In the genomic region with DNA sequence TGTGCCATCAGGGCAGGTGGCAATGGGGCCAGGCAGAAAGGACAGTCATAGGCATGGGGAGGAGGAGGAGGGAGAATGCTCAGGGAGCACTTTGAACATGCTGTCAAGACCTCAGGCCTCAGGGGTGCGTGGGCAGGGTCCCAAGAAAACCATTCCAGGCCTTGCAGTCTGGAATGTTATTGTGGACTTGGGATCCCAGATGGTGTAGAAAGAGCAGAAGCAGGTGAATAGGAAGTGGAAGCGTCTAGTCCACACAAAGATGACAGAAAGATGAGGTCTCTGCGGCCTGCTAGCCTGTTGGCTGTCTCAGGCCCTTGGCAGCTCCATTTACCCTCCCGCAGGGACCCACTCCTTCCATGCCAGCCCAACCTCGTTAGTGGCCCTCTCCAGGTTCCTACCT, we compare ENCODE assay signal across 28 mouse cellular contexts. TPM values are rescaled to one million over a fixed set of nuclear protein-coding genes. Genes with fewer than 3 reads are reported as not detected.
"Had no signal": no experiment of that assay in that cellular context is flagged by ENCODE, and none has a peak within 500 bp of the region (broad histone marks: within the 10 kb centered on the region; RNA-seq: fewer than 3 reads in every experiment).

No protein-coding gene starts in this region.

- H3K36me3 ChIP-seq: heart, embryonic 10.5 days; heart, embryonic 12.5 days; hindbrain, embryonic 10.5 days; hindbrain, embryonic 12.5 days; limb, embryonic 10.5 days; limb, embryonic 12.5 days; liver, embryonic 13.5 days; liver, embryonic 15.5 days had no signal

- DNase-seq: gastrocnemius, adult 2 months; gastrocnemius, postnatal 10 days; gastrocnemius, postnatal 25 days; heart, adult 18-20 months; heart, postnatal 10 days; heart, postnatal 4 days; kidney, adult 18-20 months; kidney, adult 8-10 months; kidney, postnatal 10 days; kidney, postnatal 25 days; kidney, postnatal 4 days; liver; liver, embryonic 13.5 days had no signal

- H3K4me1 ChIP-seq: hindbrain, embryonic 10.5 days; liver, embryonic 13.5 days; liver, embryonic 15.5 days had no signal

- ATAC-seq: hindbrain, embryonic 16.5 days; inflammation-experienced regulatory T-cells, adult 6 months; intestine, embryonic 16.5 days had no signal

- H3K4me3 ChIP-seq: gastrocnemius, adult 2 months; heart, embryonic 10.5 days; heart, embryonic 12.5 days; hindbrain, embryonic 10.5 days; hindbrain, embryonic 12.5 days; layer of hippocampus, adult 2 months; left cerebral cortex, adult 2 months; limb, embryonic 12.5 days; liver, embryonic 13.5 days; liver, embryonic 15.5 days had no signal

- H3K27me3 ChIP-seq: liver, embryonic 15.5 days had no signal

- H3K9ac ChIP-seq: heart, embryonic 12.5 days; hindbrain, embryonic 12.5 days; hindbrain, embryonic 14.5 days; limb, embryonic 12.5 days; liver, embryonic 13.5 days; liver, embryonic 15.5 days had no signal

- H3K27ac ChIP-seq: gastrocnemius, adult 2 months; heart, embryonic 10.5 days; hindbrain, embryonic 12.5 days; hindbrain, embryonic 14.5 days; layer of hippocampus, adult 2 months; left cerebral cortex, adult 2 months; limb, embryonic 12.5 days; liver, embryonic 13.5 days; liver, embryonic 15.5 days had no signal

- H3K4me2 ChIP-seq: heart, embryonic 12.5 days; hindbrain, embryonic 12.5 days; hindbrain, embryonic 14.5 days; limb, embryonic 12.5 days; liver, embryonic 11.5 days; liver, embryonic 13.5 days; liver, embryonic 15.5 days had no signal

- H3K9me3 ChIP-seq: heart, embryonic 10.5 days; heart, embryonic 12.5 days; hindbrain, embryonic 10.5 days; hindbrain, embryonic 12.5 days; limb, embryonic 10.5 days; limb, embryonic 12.5 days; liver, embryonic 13.5 days; liver, embryonic 15.5 days had no signal

RNA-seq across cellular contexts. Expression of a gene that starts 10.9 kb away (rescaled TPM):
- polyA plus RNA-seq: hindbrain, embryonic 12.5 days; limb, embryonic 10.5 days; limb, embryonic 12.5 days; liver, embryonic 13.5 days; liver, embryonic 15.5 days had no signal

RNA-seq across cellular contexts. Expression of a gene that starts 41.9 kb away (rescaled TPM):
- polyA plus RNA-seq: heart, embryonic 12.5 days; heart, embryonic 14.5 days; hindbrain, embryonic 14.5 days; inflammation-experienced regulatory T-cells, adult 6 months; intestine, embryonic 16.5 days; liver, embryonic 11.5 days had no signal
